10 mouse cellular contexts compared by ENCODE assay signal in genomic region chr8:104383977-104384376, GRCm38 (mm10). TPM values are rescaled to one million over a fixed set of nuclear protein-coding genes. Genes with fewer than 3 reads are reported as not detected.
DNase-seq lines count a peak whose midpoint lies in the region; ATAC-seq and TF ChIP-seq lines count a peak whose summit lies in the region.
"Had no signal": no experiment of that assay in that cellular context is flagged by ENCODE, and none has a peak within 500 bp of the region (broad histone marks: within the 10 kb centered on the region; RNA-seq: fewer than 3 reads in every experiment).

No protein-coding gene starts in this region.

- no peak for TF ChIP-seq POLR2A in bone marrow macrophage, adult 2 months (IDR thresholded peaks at IDR 0.05; ENCODE audit: borderline replicate concordance, low read depth, low read length)
- TF ChIP-seq POLR2A in kidney, adult 2 months (IDR thresholded peaks at IDR 0.05; ENCODE audit: low read depth, low read length) = peak; percentile 17
- no peak for TF ChIP-seq POLR2A in cerebellum, adult 2 months (IDR thresholded peaks at IDR 0.05; ENCODE audit: borderline replicate concordance, insufficient read depth, low read length)

- H3K4me1 ChIP-seq in hindbrain, embryonic 10.5 days (replicated peaks) = peaks cover 72% of the 10 kb centered on the region
- peaks cover 2% of the 10 kb centered on the region; the same call in 1 of the 2 replicates for H3K4me1 ChIP-seq in hindbrain, embryonic 11.5 days (replicated peaks; ENCODE audit: control insufficient read depth, insufficient read depth, low read length)
- H3K4me1 ChIP-seq in bone marrow macrophage, adult 2 months (ENCODE audit: control insufficient read depth, insufficient read depth, low read length) = peaks cover 32% of the 10 kb centered on the region
- peaks cover 39% of the 10 kb centered on the region for H3K4me1 ChIP-seq in kidney, adult 2 months (ENCODE audit: control insufficient read depth, insufficient read depth, low read length)
- peaks cover 43% of the 10 kb centered on the region for H3K4me1 ChIP-seq in cerebellum, adult 2 months (ENCODE audit: control insufficient read depth, insufficient read depth, low read length)

- no peak for DNase-seq in hindbrain, embryonic 10.5 days (ENCODE audit: low spot score)
- no peak for DNase-seq in hindbrain, embryonic 11.5 days (ENCODE audit: low spot score)
- peak; percentile 93 for DNase-seq in kidney, adult 2 months
- DNase-seq in lung, postnatal 4 days = peak; percentile 35 to 59
- no peak for DNase-seq in B cell, adult 2 months
- DNase-seq in spleen, adult 12 weeks (ENCODE audit: low spot score) = no peak
- DNase-seq in cerebellum, adult 2 months = no peak

- TF ChIP-seq CTCF in bone marrow macrophage, adult 2 months (IDR thresholded peaks at IDR 0.05; ENCODE audit: low read depth, low read length) = no peak
- no peak for TF ChIP-seq CTCF in kidney, adult 2 months (conservative IDR thresholded peaks at IDR 0.05; ENCODE audit: insufficient read depth, insufficient read length, low read depth, low read length)
- no peak for TF ChIP-seq CTCF in cerebellum, adult 2 months (IDR thresholded peaks at IDR 0.05; ENCODE audit: borderline replicate concordance, insufficient read depth, low read depth, low read length)

- no peaks in the 10 kb centered on the region for H3K27me3 ChIP-seq in hindbrain, embryonic 10.5 days (ENCODE audit: insufficient read depth, poor library complexity, severe bottlenecking)
- no peaks in the 10 kb centered on the region for H3K27me3 ChIP-seq in hindbrain, embryonic 11.5 days (ENCODE audit: control insufficient read depth, insufficient read depth, low read length)
- H3K27me3 ChIP-seq in kidney, adult 2 months (replicated peaks; ENCODE audit: control insufficient read depth, insufficient read depth, low read length) = no peaks in the 10 kb centered on the region
- H3K27me3 ChIP-seq in cerebellum, adult 2 months (ENCODE audit: control insufficient read depth, insufficient read depth, low read length) = no peaks in the 10 kb centered on the region
- H3K27me3 ChIP-seq: heart, embryonic 15.5 days had no signal

- WGBS in hindbrain, embryonic 10.5 days = 68% methylated on average over 3 of the region's 3 CpGs
- 85% methylated on average over 3 of the region's 3 CpGs for WGBS in hindbrain, embryonic 11.5 days
- WGBS in kidney, adult 2 months = 42% methylated on average over 3 of the region's 3 CpGs
- 46% methylated on average over 3 of the region's 3 CpGs for WGBS in cerebellum, adult 2 months

- no peak for ATAC-seq in hindbrain, embryonic 11.5 days (ENCODE audit: low FRiP score)

- no peak overlapping the region for H3K4me2 ChIP-seq in hindbrain, embryonic 11.5 days (replicated peaks; ENCODE audit: low read depth, low read length)
- H3K4me2 ChIP-seq: heart, embryonic 15.5 days had no signal

- no peaks in the 10 kb centered on the region for H3K9me3 ChIP-seq in hindbrain, embryonic 10.5 days
- no peaks in the 10 kb centered on the region for H3K9me3 ChIP-seq in hindbrain, embryonic 11.5 days (ENCODE audit: control insufficient read depth, low read length)
- H3K9me3 ChIP-seq: heart, embryonic 15.5 days; midbrain, embryonic 10.5 days had no signal

- no peak overlapping the region for H3K4me3 ChIP-seq in hindbrain, embryonic 10.5 days
- H3K4me3 ChIP-seq in hindbrain, embryonic 11.5 days (ENCODE audit: low read depth, low read length) = no peak overlapping the region
- H3K4me3 ChIP-seq in bone marrow macrophage, adult 2 months (ENCODE audit: insufficient read depth, low read length) = peak overlapping the region; percentile 40
- no peak overlapping the region for H3K4me3 ChIP-seq in kidney, adult 2 months (ENCODE audit: insufficient read depth, low read depth, low read length)
- no peak overlapping the region for H3K4me3 ChIP-seq in cerebellum, adult 2 months (replicated peaks; ENCODE audit: insufficient read depth, low read depth, low read length)
- H3K4me3 ChIP-seq: heart, embryonic 15.5 days; midbrain, embryonic 10.5 days had no signal

- H3K27ac ChIP-seq in hindbrain, embryonic 10.5 days = 0 out of 2 replicates have a peak overlapping the region, but pooled peaks have one; percentile 25
- H3K27ac ChIP-seq in hindbrain, embryonic 11.5 days (ENCODE audit: low read depth, low read length) = no peak overlapping the region
- H3K27ac ChIP-seq in bone marrow macrophage, adult 2 months (ENCODE audit: insufficient read depth, low read depth, low read length) = peak overlapping the region; percentile 82
- peak overlapping the region; percentile 81 for H3K27ac ChIP-seq in kidney, adult 2 months (ENCODE audit: insufficient read depth, low read depth, low read length)
- H3K27ac ChIP-seq in cerebellum, adult 2 months (ENCODE audit: insufficient read depth, low read length) = no peak overlapping the region
- H3K27ac ChIP-seq: heart, embryonic 15.5 days; midbrain, embryonic 10.5 days had no signal

- no peak overlapping the region for H3K9ac ChIP-seq in hindbrain, embryonic 11.5 days (ENCODE audit: low read depth, low read length)
- H3K9ac ChIP-seq: heart, embryonic 15.5 days had no signal

- H3K36me3 ChIP-seq in hindbrain, embryonic 10.5 days = no peaks in the 10 kb centered on the region
- no peaks in the 10 kb centered on the region for H3K36me3 ChIP-seq in hindbrain, embryonic 11.5 days (ENCODE audit: control insufficient read depth, insufficient read depth, low read length)
- H3K36me3 ChIP-seq in kidney, adult 2 months (ENCODE audit: control insufficient read depth, insufficient read depth, low read length) = no peaks in the 10 kb centered on the region
- H3K36me3 ChIP-seq: heart, embryonic 15.5 days; midbrain, embryonic 10.5 days had no signal

RNA-seq across cellular contexts. Expression of gene Cmtm4, which starts 11.6 kb away (rescaled TPM):
- 1.9 TPM in 2 replicates for polyA plus RNA-seq in hindbrain, embryonic 10.5 days (2016; fragmentation: Nextera tagmentation; extraction: Ambion mirVana)
- 2.7 and 3.8 TPM in 2 replicates for polyA plus RNA-seq in hindbrain, embryonic 11.5 days (2014; fragmentation: Nextera tagmentation; extraction: Ambion mirVana)
- polyA plus RNA-seq in bone marrow macrophage, adult 2 months (2012; ENCODE audit: insufficient read depth, insufficient read length, missing spikeins) = 12.2 and 12.3 TPM in 2 replicates
- polyA plus RNA-seq in kidney, adult 2 months (2012; rRNA removed) = 31.4 and 32.4 TPM in 2 replicates
- 31.1 and 33.3 TPM in 2 replicates for polyA plus RNA-seq in cerebellum, adult 2 months (2012; rRNA removed)

RNA-seq across cellular contexts. Expression of gene Cmtm3, which starts 44.8 kb away (rescaled TPM):
- 76.5 and 83.1 TPM in 2 replicates for polyA plus RNA-seq in hindbrain, embryonic 10.5 days (2016; fragmentation: Nextera tagmentation; extraction: Ambion mirVana)
- polyA plus RNA-seq in hindbrain, embryonic 11.5 days (2014; fragmentation: Nextera tagmentation; extraction: Ambion mirVana) = 74.8 and 87.5 TPM in 2 replicates
- 227 and 236 TPM in 2 replicates for polyA plus RNA-seq in bone marrow macrophage, adult 2 months (2012; ENCODE audit: insufficient read depth, insufficient read length, missing spikeins)
- 53.3 and 60.4 TPM in 2 replicates for polyA plus RNA-seq in kidney, adult 2 months (2012; rRNA removed)
- polyA plus RNA-seq in cerebellum, adult 2 months (2012; rRNA removed) = 16.9 and 18.6 TPM in 2 replicates

RNA-seq across cellular contexts. Expression of gene Dync1li2, which starts 58.9 kb away (rescaled TPM):
- polyA plus RNA-seq in hindbrain, embryonic 10.5 days (2016; fragmentation: Nextera tagmentation; extraction: Ambion mirVana) = 80.8 and 81.0 TPM in 2 replicates
- polyA plus RNA-seq in hindbrain, embryonic 11.5 days (2014; fragmentation: Nextera tagmentation; extraction: Ambion mirVana) = 95.4 and 96.4 TPM in 2 replicates
- polyA plus RNA-seq in bone marrow macrophage, adult 2 months (2012; ENCODE audit: insufficient read depth, insufficient read length, missing spikeins) = 60.7 and 65.3 TPM in 2 replicates
- polyA plus RNA-seq in kidney, adult 2 months (2012; rRNA removed) = 14.7 and 20.3 TPM in 2 replicates
- polyA plus RNA-seq in cerebellum, adult 2 months (2012; rRNA removed) = 174 and 191 TPM in 2 replicates

Comparison
In these comparisons a context has a peak if more than half of its experiments do, and no peak if none do; other contexts are left out.
1. H3K27ac ChIP-seq: peak in hindbrain, embryonic 10.5 days (single experiment), bone marrow macrophage, adult 2 months (single experiment) and kidney, adult 2 months (single experiment); none in hindbrain, embryonic 11.5 days (single experiment) and cerebellum, adult 2 months (single experiment).
2. DNase-seq: peak in kidney, adult 2 months (single experiment) and lung, postnatal 4 days (2 of 2); none in hindbrain, embryonic 10.5 days (single experiment), hindbrain, embryonic 11.5 days (single experiment), B cell, adult 2 months (0 of 2), spleen, adult 12 weeks (single experiment) and cerebellum, adult 2 months (0 of 2).